ENCODE assay signal across 24 mouse cellular contexts in genomic region chr13:93384481-93384880, GRCm38 (mm10).
"Had no signal": no experiment of that assay in that cellular context is flagged by ENCODE, and none has a peak within 500 bp of the region (broad histone marks: within the 10 kb centered on the region; RNA-seq: fewer than 3 reads in every experiment).

No protein-coding gene starts in this region.

- DNase-seq: forebrain, postnatal 0 days; gastrocnemius, postnatal 14 days; gastrocnemius, postnatal 36 days; heart, adult 2 months; heart, postnatal 4 days; kidney, adult 18-20 months; kidney, adult 8-10 months; kidney, postnatal 14 days; kidney, postnatal 36 days; layer of hippocampus, adult 9-11 months; layer of hippocampus, postnatal 36 days; left cerebral cortex, postnatal 4 days had no signal

- H3K4me3 ChIP-seq: heart, adult 2 months; heart, embryonic 13.5 days; heart, embryonic 15.5 days; hindbrain, embryonic 10.5 days; hindbrain, embryonic 12.5 days; intestine, embryonic 15.5 days; limb, embryonic 13.5 days; limb, embryonic 15.5 days had no signal

- H3K27ac ChIP-seq: heart, adult 2 months; heart, embryonic 13.5 days; heart, embryonic 15.5 days; hindbrain, embryonic 10.5 days; hindbrain, embryonic 12.5 days; hindbrain, embryonic 14.5 days; intestine, embryonic 15.5 days; limb, embryonic 13.5 days; limb, embryonic 15.5 days had no signal

- H3K4me2 ChIP-seq: heart, embryonic 11.5 days; heart, embryonic 13.5 days; heart, embryonic 15.5 days; hindbrain, embryonic 12.5 days; hindbrain, embryonic 14.5 days; intestine, embryonic 15.5 days; limb, embryonic 13.5 days; limb, embryonic 15.5 days had no signal

- H3K27me3 ChIP-seq: heart, embryonic 13.5 days; heart, embryonic 15.5 days; hindbrain, embryonic 12.5 days; intestine, embryonic 15.5 days; limb, embryonic 13.5 days; limb, embryonic 15.5 days had no signal

- ATAC-seq: forebrain, postnatal 0 days; hindbrain, embryonic 16.5 days; inflammation-experienced regulatory T-cells, adult 6 months; intestine, embryonic 15.5 days; intestine, postnatal 0 days had no signal

- H3K36me3 ChIP-seq: heart, embryonic 15.5 days; hindbrain, embryonic 10.5 days; hindbrain, embryonic 12.5 days; intestine, embryonic 15.5 days; limb, embryonic 13.5 days; limb, embryonic 15.5 days had no signal

- H3K4me1 ChIP-seq: hindbrain, embryonic 10.5 days; hindbrain, embryonic 12.5 days; intestine, embryonic 15.5 days had no signal

- H3K9me3 ChIP-seq: heart, embryonic 13.5 days; heart, embryonic 15.5 days; hindbrain, embryonic 10.5 days; hindbrain, embryonic 12.5 days; intestine, embryonic 15.5 days; limb, embryonic 13.5 days; limb, embryonic 15.5 days had no signal

- H3K9ac ChIP-seq: forebrain, postnatal 0 days; heart, embryonic 13.5 days; heart, embryonic 15.5 days; hindbrain, embryonic 12.5 days; hindbrain, embryonic 14.5 days; intestine, embryonic 15.5 days; limb, embryonic 13.5 days; limb, embryonic 15.5 days had no signal
